Mouse (Mus musculus) spleen, adult 18-20 months (tissue): Measurements from ENCODE around the gene Cep85l.

Experiments
- DNase-seq, 2 experiments: peaks; one replicate each; pipeline ENCODE4 v3.0.0; 2022; ENCODE audit warnings: mixed read lengths in 2 of 2

Gene Cep85l

DNA sequence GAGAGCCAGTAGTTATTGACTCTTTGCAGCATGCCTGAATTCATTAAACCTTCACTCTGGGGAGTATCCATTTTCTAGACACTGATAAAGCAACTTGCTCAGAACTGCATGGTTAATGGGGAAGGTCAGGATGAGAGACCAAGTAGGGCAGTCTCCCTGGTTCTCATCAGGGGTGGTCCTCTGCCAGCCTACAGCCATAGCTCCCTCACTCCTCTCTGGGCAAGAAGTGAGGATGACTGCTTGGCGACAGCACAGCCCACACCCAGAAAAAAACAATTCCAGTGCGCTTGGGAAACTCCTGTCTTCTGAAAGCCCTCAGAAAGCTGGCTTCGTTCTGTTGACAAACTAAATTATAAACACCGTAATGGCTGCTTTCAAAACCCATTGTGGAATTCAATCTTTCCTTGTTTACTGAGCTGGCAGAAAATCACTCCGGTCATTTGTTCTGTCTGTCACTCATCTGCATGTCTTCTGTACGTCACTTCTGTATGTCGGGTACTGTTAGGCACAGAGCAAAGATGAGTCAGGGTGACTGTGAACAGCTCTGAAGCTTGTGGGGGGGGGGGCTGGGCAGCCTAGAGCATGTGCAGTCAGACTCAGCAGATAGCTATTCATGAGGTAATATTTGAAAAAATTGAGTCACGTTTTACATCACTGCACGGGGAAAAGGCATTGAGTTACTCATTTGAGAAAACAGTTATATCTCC, 15.3 kb upstream of the Cep85l start:
- no peak for DNase-seq

DNA sequence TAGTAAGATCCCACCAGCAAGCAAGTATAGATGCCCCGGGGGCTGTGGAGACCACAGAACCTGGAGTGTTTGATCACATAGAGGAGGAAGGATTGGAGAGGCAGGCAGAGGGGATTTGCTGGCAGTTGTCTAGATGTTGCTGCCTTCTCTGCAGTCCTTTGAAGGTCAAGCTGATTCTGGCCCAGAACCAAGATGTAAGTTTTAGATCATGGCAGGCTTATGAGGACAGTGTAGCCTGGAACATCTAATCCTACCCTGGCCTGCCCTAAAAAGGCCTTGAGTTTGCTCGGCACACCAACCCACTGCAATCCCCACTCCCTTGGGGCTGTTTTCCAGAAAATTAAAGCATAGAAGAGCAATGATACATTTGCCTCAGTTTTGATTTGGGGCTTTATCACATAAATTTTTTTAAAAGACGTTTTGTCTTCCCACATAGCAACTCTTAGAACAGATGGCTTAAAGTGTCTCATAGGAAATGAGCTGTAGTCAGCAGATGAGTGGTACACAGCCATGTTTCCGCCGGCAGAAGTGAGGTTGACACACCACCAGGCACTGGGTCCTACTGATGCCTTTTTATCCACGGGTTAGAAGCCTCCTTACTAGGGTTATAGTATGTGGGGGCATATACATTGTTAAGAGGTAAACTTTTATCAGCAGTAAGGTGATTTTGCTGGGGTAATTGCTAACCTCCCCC, 8.6 kb upstream of the Cep85l start:
- DNase-seq = no peak

DNA sequence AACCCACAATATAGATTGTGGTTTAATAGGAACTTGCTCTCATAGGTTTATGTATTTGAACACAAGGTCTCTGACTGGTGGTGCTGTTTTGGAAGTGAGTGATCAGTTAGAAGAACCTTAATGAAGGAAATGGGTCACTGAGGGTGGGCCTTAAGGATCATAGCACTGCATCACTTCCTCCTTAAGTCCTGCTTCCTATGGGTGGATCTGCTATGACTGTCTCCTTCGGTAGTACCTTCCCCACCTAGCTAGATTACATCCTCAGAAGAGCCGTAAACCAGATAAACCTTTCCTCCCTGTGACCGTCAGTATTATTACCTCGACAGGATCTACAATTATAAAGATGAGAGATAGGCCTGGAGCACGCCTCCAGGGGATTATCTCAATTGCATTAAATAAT, 5.7 kb upstream of the Cep85l start:
- DNase-seq = no peak

DNA sequence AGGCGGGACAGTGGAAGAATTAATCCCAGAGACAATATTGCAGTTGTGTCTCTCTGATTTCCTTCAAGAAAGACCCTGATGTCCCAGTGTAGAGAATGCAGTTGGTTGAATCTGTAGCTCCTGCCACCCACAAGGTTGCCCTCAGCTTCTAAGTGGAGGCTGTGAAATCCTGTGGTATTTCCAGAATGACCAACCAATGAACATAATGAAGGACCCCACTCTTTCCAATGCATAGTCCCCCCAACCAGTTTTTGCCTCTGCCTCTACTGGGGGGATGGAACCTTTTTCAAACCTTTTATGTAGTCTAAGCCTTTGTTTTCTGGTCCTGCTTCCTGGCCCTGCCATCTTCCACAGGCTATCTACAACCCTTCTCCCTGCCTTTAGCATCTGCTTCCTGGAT, 5.1 kb upstream of the Cep85l start:
- no peak for DNase-seq

DNA sequence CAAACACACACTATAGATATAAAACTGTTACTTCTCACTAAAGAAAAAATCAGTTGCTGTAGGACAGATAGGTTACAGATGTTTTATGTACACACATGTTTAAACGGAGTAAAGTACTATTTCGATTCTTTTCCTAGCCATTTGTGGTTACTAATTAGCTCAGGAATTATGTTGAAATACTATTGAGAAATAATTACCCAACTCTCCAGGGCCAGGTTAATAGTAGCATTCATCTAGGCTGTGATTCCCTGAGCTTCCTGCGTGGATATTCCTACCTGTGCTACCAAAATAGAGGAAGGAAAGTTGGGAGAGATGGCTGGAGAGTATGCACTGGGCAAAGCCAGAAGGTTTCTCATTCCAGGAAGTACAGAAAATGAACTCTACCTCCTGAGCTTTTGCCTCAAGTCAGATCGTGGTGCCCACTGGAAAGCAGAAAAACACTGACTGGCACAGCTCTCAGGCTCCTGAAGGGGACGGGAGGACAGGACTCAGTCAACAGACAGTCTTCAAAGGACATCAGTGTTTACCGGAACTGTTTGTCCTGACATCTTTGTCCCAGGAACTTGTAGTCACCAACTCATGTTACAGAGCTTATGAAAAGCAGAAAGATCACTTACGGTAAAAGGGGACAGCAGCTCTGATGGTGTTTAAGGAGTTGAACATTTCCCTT, 3.1 kb upstream of the Cep85l start:
- DNase-seq = no peak

DNA sequence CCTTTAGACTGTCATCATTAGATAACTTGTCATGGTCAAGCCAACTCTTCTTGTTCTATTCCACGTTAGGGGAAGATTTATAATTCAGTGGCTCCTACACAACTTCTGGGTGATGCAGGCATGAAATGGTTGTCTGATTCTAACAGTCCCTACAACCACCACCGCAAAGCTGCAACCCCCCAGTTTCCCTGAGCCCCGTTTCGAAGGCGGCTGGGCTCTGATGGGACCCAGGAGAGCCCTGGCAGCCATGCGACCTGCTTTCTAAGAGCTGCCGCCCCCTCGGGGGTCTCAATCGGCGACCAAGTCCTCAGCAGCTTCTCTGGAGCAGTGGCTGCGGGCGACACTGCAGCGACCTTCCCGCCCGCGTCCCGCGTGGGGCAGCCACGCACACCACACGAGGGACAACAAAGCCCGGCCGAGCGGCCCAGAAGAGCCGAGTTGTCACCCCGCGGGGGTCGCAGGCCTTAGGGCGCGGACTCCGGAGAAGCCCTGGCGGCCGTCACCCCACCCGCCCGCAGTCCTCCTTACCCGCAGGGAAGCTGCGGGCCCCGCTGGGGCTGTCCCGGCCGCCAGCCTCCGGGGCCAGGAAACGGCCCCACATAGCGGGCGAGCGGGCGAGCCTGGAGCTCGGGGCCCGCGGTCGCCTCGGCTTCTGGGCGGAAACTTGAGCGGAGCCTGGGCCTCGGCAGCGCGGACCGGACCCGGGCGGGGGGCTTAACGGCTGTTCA, 602 bp downstream of the Cep85l start:
- DNase-seq = no peak

DNA sequence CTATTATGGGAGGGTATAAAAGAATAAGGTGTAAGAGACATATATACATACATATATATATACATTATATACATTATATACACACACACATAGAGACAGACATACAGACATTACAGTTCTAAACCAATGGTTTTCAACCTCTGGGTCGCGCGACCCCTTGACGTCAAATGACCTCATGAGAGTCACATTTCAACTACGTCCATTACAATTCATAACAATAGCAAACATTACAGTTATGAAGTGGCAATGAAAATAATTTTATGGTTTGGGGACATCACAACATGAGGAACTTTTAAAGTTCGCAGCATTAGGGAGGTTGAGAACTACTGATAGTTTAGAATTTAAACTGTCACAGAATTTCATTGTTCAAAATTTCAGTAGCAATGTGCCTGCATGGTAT, 1.5 kb downstream of the Cep85l start:
- DNase-seq = no peak

DNA sequence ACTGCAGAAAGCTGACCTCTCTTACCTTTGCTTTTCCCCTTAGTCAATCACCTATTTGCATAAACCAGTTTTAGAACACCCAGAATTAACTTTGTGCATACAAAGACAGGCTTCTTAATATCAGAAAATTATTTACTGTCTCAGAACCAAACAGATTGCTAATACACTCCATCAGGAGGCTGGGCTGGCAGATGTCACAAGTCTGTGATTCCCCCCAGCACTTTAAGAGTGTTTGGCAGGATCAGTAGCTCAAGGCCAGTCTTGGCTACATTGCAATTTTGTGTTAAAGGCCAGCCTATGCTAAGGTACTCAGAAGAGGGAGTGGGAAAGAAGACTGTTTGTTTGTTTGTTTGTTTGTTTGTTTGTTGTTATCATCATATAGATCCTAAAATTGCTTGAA, 2.7 kb downstream of the Cep85l start:
- DNase-seq = no peak

DNA sequence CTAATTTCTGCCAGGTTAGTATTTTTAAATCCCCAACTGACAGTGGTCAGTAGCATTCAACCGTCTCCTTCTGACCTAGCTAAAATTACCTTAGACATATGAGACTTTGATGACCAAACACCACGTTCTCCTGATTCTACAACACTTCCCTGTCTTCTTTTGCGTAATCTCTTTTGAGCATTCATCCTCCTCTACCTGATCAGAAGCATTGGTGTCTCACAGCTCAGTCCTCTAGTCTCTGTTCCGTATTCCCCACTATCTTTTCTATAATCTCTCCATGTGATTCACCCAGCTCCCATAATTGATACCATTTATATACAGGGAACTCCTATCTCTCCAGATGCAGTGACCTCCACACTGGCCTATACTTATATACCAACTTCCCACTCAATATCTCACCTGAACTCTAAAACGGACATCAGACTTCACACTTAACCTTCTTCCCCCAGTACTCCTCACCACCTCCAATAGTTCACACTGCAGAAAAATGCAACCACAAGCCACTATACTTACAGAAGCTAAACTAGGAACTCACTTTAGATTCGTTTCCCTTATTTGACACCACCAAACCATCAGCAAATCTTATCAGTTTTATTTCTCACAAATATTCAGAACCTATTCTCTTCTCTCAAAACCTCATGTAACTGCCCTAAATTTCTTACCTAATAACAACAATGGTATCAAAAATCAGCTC, 5.7 kb downstream of the Cep85l start:
- DNase-seq = no peak

DNA sequence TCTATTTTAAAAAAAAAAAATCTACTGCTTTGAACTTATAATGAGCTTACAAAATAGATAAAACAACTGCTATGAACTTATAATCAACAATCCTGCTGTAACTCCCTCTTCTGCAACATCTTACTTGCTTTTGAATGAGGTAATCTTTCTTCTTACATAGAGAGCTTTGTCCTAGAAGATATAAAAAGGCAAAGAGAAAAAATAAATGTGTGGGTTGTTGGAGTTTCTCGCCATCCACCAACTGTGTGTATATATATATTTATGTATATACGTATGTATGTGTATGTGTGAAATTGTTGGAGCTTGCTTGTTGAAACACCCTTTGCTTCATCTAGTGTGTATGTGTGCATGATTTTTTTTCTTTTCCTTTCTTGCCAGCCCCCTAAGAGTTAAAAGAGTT, 12.5 kb downstream of the Cep85l start:
- DNase-seq = no peak

DNA sequence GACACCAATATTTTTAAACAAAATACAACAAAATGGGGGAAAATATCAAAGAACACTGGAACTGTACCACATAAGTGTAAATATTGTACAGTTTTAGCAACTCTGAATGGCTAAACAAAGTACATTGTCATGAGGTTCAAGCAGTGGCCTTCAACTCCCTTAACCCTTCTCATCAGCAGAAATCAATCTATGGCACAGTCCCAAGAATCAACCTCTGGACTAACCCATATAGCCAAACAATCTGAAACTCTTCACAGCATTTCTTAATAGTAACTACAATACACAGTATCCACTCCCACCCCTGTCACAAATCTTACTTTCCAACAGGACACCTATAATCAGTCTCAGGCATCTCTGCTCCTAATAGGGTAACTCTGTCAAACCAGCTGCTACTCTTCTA, 15.4 kb downstream of the Cep85l start:
- DNase-seq = no peak

DNA sequence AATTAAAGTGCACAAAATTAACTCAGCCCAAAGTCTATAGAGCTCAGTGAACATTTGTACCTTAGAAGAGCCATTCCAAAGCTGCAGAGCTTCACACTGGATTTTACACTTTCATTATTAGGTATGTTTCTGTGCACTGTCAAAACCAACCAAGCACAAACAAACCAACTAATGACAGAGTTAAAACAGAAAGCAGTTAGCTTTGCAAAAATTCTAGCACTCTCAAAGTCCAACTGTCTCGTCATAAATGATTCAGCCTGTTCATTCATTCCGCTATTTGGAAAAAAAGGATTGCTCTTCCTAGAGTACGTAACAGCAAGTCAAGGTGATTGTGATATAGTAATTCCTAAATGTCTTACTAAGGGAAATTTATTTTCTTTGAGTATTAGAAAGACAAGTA, 20.7 kb downstream of the Cep85l start:
- DNase-seq = no peak

DNA sequence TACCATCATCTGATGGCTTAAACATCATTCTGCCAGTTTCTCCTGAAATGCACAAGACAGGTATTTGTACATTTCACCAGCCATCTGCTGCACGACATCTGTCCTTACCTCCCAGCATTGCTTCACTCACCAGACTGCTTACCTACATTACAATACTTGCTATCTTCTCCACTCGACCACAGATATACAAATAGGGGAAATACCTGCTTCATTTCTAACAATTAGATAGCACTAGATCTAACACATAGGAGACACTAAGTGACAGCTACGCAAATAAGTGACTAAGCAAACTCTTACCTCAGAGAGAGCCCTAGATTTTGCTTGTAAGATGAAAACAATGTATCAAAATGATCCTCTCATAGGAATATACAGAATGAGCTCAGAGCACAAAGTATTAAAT, 26.1 kb downstream of the Cep85l start:
- DNase-seq = no peak

DNA sequence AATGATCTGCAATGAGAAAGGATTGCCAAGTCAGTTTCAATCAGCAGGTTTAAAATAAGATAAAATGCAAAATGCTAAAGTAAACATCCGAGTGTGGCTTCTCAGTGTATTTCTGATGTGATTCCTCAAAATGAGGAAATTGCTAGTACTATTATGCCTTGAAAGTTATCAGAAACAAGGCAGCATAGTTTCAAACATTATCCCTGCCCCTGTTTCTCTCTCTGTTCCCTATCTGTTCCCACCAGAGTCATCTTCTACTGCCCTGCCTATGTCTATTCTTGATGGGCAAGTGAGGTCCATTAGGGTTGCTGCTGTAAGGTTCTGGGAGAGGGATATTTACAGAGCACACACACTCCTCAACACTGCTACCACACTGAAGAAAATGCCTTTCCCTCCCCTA, 30.5 kb downstream of the Cep85l start:
- no peak for DNase-seq

DNA sequence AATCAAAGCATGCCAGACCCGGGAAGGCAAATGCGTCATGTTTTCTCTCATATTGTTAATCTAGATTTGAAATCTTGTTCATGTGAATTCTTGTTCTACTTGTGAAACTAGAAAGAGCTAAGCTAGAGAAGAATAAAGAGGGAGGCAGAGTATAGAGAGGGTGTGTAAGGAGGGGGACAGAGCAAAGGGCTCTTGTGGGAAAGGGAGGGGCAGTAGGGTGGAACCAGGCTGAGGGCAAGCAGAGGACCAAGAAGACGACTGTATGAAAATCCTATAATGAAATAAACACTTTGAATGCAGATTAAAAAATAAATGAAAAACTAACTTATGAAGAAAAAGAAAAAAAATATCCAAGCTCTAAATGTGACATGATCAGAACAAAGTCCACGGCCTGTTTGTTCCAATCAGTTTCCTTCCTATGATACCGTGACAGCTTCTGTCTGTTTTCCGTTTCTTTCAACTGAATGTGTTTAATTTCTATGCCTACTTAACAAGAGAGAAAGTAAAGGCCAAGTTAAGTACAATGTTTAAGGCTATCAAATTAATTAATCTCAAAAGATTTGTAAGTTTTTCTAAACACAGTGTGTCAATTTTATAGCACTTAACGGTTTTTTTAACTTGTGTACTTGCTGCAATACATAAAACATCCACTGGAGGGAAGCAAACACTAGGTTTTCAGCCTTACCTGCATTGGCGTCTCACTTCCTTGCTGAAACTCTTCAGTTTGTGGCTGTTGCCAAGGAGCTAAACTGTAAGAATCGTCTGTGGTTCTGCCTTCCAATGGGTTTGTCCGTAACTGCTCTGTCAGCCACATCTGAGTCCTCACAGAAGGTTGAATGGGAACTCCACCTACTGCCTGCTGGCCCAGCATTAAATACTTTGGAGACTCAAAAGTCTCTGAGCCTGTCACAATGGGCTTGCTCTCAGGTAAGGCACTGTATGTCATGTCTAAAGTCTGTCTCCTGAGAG, 31.7 kb downstream of the Cep85l start:
- DNase-seq = peak in 1 of 2 experiments; percentile 23

DNA sequence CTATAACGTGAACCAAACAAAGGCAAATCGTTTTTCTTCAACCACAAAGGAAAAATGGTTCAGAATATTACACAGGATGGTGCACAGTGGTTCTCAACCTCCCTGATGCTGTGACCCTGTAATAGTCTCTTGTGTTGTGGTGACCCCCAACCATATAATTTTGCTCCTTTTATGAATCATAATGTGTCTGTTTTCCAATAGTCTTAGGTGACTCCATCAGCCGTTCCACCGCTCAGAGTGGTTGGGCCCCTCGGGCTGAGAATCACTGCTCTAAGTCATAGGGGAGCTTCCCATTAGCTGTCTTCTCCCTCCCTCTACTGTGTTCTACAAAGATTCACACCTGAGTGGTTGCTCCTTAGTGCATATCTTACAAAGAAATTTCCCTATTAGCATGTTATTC, 32.8 kb downstream of the Cep85l start:
- no peak for DNase-seq

DNA sequence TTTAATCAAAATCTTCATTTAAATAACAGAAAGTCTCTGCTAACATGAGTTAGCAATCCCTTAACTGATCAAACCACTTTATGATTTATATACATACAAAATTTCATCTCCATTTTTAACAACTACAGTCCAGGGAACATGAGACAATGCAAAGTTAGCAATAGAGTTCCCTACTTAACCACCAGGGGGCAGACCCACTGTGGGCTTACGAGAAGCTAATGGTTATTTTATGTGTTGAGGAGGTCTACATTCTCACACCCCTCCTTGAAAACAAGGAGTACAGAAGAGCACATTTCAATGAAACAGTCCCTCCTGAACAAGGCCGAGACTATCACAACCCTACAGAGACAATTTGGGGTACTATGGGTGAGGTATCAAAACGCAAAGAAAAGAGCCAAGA, 33.2 kb downstream of the Cep85l start:
- peak in 1 of 2 experiments; percentile 47 for DNase-seq

DNA sequence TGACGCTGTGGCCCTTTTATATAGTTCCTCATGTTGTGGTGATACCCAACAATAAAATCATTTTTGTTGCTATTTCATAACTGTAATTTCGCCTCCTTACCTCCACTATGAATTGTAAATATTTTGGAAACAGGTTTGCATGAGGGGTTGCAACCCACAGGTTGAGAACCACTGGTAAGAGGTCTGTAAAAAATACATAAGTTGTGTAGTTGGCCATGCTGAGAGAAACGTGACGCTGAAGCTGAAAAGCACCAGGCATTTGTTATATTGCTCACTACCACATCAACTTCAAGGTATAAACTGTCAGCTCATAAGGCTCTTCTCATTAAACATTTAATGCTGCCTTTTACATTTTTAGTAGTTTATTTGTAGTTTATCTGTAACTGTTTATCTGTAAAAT, 34.2 kb downstream of the Cep85l start:
- no peak for DNase-seq

DNA sequence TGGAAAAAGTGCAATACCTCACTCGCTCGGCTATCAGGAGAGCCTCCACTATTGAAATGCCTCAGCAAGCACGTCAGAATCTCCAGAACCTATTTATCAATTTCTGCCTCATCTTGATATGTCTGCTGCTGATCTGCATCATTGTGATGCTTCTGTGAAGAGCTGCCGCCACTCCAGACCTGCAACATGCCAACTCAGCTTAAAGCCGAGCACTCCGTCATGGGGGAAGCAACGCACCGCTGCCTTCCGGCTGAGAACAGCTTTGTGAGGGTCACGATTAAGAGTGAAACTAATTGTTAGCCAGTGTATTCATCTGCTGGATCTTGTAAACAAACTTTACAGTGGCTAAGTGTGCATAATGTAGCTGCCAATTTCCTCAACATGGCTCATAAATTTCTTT, 35.9 kb downstream of the Cep85l start:
- DNase-seq = no peak

DNA sequence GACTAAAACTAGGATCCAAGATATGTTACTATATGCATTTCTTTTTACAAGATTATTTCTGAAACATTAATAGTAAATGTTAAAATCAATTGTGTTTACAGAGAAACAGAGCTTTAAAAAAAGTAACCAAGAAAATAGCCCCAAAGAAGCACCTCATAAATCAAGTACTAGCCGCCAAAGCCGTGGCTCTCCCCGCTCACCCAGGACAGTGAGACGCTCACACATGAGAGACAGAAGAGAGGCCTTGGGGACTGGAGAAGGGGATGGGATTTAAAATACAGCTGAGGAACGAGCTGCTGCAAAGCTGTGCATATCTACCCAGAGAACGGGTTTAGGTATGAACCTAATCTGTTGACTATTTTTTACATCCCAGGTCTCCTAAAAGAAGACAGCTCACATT, 36.4 kb downstream of the Cep85l start:
- DNase-seq = no peak

DNA sequence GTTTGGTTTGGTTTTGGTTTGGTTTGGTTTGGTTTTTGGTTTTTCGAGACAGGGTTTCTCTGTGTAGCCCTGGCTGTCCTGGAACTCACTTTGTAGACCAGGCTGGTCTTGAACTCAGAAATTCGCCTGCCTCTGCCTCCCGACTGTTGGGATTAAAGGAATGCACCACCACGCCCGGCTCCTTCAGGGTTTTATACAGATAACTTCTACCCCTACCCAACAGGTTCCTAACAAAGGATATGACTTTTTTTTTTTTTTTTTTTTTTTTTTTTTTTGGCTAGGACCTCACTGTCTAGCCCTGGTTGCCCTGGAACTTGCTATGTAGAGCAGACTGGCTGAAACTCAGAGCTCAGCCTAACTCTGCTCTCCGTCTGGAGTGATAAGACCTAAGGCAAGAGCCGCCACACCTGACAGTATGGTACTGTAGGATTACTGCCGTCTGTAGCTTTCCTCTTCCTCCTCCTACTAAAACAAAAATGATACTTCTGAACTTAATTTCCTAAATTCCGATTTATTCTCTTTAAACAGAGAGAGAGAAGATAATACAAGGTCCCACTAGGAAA, 37.5 kb downstream of the Cep85l start:
- DNase-seq = no peak
